17 mouse cellular contexts compared by ENCODE assay signal in the genomic region with DNA sequence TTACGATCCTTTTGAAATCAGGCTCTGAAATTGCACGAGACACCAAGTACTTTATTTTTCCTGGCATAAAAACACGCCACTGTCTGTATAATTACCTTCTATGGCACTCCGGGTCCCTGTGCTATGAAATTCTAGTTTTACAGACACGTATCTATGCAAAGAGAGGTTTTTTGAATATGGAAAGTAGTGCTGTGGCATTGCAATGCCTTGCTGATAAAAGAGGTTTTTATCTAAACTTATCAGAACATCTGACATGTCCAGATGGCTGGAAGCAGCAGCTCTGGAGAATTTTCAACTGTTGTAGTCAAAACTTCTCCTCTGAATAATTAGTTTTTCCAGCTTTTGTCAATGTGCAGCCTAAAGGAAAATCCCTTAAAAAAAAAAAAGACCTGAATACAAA. TPM values are rescaled to one million over a fixed set of nuclear protein-coding genes. Genes with fewer than 3 reads are reported as not detected.
DNase-seq lines count a peak whose midpoint lies in the region; ATAC-seq and TF ChIP-seq lines count a peak whose summit lies in the region.
"Had no signal": no experiment of that assay in that cellular context is flagged by ENCODE, and none has a peak within 500 bp of the region (broad histone marks: within the 10 kb centered on the region; RNA-seq: fewer than 3 reads in every experiment).

Rgs13 (minus strand) TSS at position 207 of the 400 bp plus-strand sequence.

- no peak for TF ChIP-seq CTCF in layer of hippocampus, adult 2 months (conservative IDR thresholded peaks at IDR 0.05)

- peak; percentile 85 for ATAC-seq in forebrain, embryonic 15.5 days (replicated peaks)
- ATAC-seq: CD4-positive, CD25-positive, alpha-beta regulatory T cell, adult 4 months; Patski had no signal

- no peaks in the 10 kb centered on the region for H3K36me3 ChIP-seq in forebrain, embryonic 15.5 days
- H3K36me3 ChIP-seq: lung, embryonic 15.5 days had no signal

- intact Hi-C loops in heart, postnatal 10 days (cut with DNase I), result no loop called here

- H3K27ac ChIP-seq in layer of hippocampus, adult 2 months, result peak within 1 kb of the TSS; percentile 62; the same call in 1 of the 2 replicates
- H3K27ac ChIP-seq in forebrain, embryonic 15.5 days (replicated peaks), result peak within 1 kb of the TSS; percentile 33; the same call in 1 of the 2 replicates
- H3K27ac ChIP-seq: kidney, postnatal 0 days; lung, embryonic 15.5 days had no signal

- peak within 1 kb of the TSS; percentile 38 for H3K4me3 ChIP-seq in layer of hippocampus, adult 2 months
- H3K4me3 ChIP-seq in forebrain, embryonic 15.5 days, result no peak within 1 kb of the TSS
- H3K4me3 ChIP-seq: lung, embryonic 15.5 days had no signal

- no peaks in the 10 kb centered on the region for H3K9me3 ChIP-seq in forebrain, embryonic 15.5 days
- H3K9me3 ChIP-seq: lung, embryonic 15.5 days had no signal

- DNase-seq in layer of hippocampus, adult 2 months (ENCODE audit: low spot score in 2 of 2), result peak; percentile 38 to 65
- DNase-seq in layer of hippocampus, postnatal 25 days (ENCODE audit: extremely low spot score in 1 of 2, low spot score in 1 of 2), result no peak
- peak; percentile 29 to 76 for DNase-seq in layer of hippocampus, postnatal 14 days (ENCODE audit: low spot score in 2 of 2)
- DNase-seq in retina, postnatal 1 day, result peak; percentile 39
- DNase-seq in heart, postnatal 10 days, result no peak
- no peak for DNase-seq in spleen, postnatal 36 days (ENCODE audit: low spot score in 2 of 2)
- no peak for DNase-seq in heart, adult 11 months
- DNase-seq: cerebellum, postnatal 25 days; liver; right cerebral cortex, postnatal 25 days had no signal

- H3K4me2 ChIP-seq in forebrain, embryonic 15.5 days (replicated peaks), result peak within 1 kb of the TSS; percentile 26
- H3K4me2 ChIP-seq: heart, embryonic 11.5 days; lung, embryonic 15.5 days had no signal

- WGBS in forebrain, embryonic 15.5 days, result 6% methylated on average over 5 of the region's 5 CpGs

- H3K9ac ChIP-seq in forebrain, embryonic 15.5 days (replicated peaks), result no peak within 1 kb of the TSS
- H3K9ac ChIP-seq: lung, embryonic 15.5 days had no signal

- H3K27me3 ChIP-seq in forebrain, embryonic 15.5 days, result no peaks in the 10 kb centered on the region
- H3K27me3 ChIP-seq: lung, embryonic 15.5 days had no signal

- H3K4me1 ChIP-seq in forebrain, embryonic 15.5 days, result peaks cover 7% of the 10 kb centered on the region
- H3K4me1 ChIP-seq: lung, embryonic 15.5 days had no signal

RNA-seq across cellular contexts. Expression of gene Rgs13, which starts in this region (rescaled TPM):
- 1 to 10 TPM; 1.1 to 1.4 TPM for total RNA-seq in layer of hippocampus, adult 2 months (2021)
- total RNA-seq in layer of hippocampus, postnatal 25 days (2021), result 1 to 10 TPM in 1 of 2 experiments, under 1 TPM in 1; 0.86 to 1.2 TPM
- 1.5 and 1.7 TPM in 2 replicates for polyA plus RNA-seq in forebrain, embryonic 15.5 days (2015; fragmentation: Nextera tagmentation; extraction: Ambion mirVana)
- total RNA-seq in layer of hippocampus, postnatal 14 days (2021), result 1 to 10 TPM in 1 of 2 experiments, under 1 TPM in 1; 0.76 to 1.1 TPM
- total RNA-seq in heart, postnatal 10 days (2021), result not detected
- total RNA-seq: gastrocnemius, adult 8-10 months had no signal
- polyA plus RNA-seq: heart, embryonic 11.5 days; kidney, postnatal 0 days; Patski had no signal

Comparison
In these comparisons a context has a peak if more than half of its experiments do, and no peak if none do; other contexts are left out.
1. DNase-seq: peak in layer of hippocampus, adult 2 months (2 of 2), layer of hippocampus, postnatal 14 days (2 of 2) and retina, postnatal 1 day (single experiment); none in layer of hippocampus, postnatal 25 days (0 of 2), heart, postnatal 10 days (0 of 2), spleen, postnatal 36 days (0 of 2) and heart, adult 11 months (single experiment).